Mouse (Mus musculus): Measurements from ENCODE around the gene Nav2.

Nav2 gene

DNA sequence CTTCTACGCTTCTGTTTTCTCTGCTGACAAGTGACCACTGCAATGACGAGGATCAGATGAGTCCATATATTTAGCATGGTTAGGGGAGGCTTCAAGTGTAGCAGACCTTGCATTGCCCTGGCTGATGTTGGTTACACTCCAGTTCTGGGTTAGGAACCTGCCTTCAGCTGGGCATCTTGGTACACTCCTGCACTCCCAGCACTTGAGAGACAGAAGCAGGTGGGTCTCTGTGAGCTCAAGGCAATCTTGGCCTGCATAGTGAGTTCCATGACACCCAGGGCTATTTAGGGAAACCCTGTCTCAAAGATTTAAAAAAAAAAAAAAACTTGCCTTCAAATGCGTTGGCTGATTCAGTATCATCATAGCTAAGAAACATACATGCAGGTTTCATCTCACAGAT, 450.6 kb downstream of the Nav2 start:
- no peak for DNase-seq (ENCODE audit: low spot score in 2 of 2)

DNA sequence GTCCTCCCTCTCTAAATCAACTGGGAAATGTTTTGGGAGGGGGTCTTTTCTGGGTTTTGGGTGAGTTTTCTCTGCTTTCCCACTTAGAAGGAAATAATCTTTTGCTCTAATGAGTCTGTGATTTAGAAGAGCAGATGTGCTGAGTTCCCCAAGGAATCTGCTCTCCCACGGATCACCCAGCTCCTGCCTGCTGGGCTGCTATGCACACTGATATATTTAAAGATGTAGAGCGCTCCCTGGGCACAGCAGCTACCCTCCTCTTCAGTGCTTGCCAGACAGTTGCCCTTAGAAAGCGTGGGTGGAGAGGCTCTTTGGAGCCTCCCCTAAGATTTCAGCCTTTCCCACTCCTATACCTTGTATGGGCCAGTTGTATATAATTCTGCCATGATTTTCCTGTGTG, 452.1 kb downstream of the Nav2 start:
- no peak for DNase-seq (ENCODE audit: low spot score in 2 of 2)

DNA sequence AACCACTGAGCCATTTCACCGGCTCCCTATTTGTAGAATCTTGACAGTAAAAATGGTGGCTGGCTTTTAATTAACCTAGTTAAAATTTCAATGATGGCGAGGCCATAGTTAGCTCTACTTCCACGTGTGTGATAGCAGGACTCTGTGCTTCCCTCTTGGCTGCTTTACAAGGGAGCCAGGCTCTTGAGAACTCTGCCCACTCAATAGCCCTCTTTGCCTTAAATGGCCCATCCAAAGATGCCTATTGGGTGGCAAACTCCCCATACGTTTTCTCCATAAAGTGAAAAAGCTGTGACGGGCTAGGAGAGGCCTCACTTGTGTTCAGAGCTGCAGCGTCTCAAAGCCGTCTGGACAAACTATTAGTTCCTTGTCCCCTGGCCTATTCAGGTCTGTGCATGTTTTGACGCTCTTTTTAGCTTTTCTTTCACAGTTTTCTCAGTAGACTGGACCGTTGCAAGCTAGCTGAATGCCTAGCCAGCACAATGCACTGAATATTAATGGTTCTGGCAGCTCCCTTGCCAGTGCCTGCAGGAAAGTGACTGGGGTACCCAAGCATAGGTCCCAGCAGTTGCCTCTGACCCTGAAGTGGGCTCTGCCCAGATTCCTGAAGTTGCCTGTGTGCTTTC, 453.1 kb downstream of the Nav2 start:
- DNase-seq (ENCODE audit: low spot score in 2 of 2) = no peak

DNA sequence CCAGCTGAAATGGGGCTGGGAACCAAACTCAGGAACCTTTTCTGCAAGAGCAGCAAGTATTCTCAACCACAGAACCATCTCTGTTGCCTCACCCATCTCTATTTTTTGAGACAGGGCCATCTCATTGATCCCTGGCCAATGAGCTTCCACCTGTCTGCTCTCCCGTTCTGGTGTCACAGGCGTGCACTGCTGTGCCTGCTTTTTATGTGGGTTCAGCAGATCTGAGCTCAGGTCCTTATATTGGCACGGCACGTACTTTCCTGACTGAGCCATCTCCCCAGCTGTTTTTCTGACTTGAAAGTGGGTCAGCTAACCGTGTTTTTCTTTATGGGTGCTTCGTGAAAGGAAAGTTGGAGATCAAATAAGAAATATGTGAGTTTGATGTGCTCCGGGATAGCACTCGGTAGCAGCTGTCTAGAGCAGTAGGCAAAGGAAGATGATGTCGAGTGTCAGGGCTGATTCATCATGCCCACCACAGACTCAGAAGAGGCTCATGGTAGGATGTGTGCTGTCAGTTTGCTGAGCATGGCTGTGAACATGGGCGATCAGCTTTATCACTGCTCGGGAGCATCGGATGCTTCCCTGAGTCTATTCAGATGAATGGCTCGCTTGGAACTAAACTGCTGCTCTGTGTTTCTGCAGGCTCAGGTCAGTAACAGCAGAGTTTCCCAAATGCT, 456.1 kb downstream of the Nav2 start:
- no peak for DNase-seq (ENCODE audit: low spot score in 2 of 2)

DNA sequence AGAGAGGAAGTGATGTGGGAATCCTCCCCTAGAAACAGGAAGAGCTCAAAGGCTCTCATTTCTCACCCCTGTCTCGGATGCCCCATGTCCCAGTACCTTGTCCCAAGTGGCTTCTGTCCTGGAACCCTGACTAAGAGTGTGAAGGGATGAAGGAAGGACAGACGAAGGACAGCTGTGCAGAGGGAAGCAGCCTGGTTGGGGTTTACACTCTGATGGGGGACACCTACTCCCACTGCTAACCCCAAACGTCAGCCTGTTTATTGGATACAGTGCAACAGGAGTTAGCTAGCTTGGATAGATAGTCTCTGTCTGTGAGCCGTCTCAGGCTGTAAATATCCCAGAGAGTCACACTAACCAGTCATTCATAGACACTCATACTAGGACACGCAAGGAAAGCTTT, 460.1 kb downstream of the Nav2 start:
- no peak for DNase-seq (ENCODE audit: low spot score in 2 of 2)

DNA sequence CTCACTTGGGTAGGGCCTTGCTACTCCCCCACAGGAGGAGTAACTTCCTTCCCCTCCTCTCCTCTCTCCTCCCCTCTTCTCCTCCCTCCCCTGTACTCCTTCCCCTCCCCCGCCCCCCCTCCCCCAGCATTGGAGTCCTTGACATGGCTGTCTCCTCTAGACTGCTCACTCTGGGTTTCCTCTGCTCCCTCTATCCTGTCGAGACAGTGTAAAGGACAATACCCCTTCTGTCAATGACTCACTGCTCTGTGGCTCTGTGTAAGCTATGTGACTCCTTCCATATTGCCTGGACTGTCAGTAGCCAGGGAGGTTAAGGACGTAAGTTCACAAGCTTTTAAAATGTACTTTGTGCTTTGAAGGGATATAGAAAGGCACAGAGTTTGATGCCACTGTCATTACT, 460.5 kb downstream of the Nav2 start:
- no peak for DNase-seq (ENCODE audit: low spot score in 2 of 2)

DNA sequence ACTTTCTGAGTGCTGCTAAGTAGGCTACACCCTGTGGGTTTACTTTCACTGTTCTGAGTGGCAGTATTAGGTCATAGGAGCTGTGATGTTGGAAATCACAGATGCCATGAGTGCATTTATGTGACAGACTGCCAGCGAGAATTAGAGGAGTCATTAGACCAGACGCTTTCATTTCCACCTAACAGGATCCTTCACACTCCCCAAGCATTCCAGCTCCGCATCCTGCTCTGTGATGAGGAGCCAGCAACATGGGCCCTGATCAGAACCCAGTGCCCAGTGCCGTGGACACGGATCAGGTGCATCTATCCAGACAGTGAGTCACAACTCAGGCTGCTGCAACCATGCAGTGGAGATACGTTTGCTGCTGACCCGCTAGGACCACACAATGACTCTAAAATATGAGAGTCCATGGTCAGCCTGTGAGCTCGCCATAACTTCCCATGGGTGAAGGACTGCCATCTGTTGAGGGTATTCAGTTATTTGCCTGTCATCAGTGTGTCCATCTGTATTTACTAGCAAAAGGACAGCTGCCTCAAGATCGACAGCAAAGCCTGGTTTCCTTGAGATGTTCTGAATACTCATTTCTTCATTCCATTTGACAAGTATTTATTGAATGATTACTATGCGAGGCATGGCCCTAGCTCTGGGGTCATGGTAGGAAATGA, 461.4 kb downstream of the Nav2 start:
- no peak for DNase-seq (ENCODE audit: low spot score in 2 of 2)

DNA sequence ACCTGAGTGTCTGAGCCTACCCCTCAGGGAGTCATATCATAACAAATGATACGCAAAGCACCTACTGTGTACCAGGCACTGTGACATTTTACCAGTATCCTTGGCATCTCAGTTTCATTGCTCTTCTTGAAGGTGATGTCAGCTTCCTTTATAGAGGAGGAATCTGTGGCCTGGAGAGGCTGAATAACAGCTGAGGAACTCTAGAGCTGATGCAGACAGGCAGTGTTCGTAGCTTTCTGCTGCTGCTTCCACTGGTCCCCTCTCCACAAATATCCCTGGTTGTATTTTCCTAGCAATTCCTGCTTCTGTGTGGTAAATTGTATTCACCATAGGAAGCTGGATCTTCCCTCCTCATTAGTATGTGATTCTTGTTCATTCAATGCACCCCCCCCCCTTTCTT, 462.8 kb downstream of the Nav2 start:
- DNase-seq (ENCODE audit: low spot score in 2 of 2) = no peak

DNA sequence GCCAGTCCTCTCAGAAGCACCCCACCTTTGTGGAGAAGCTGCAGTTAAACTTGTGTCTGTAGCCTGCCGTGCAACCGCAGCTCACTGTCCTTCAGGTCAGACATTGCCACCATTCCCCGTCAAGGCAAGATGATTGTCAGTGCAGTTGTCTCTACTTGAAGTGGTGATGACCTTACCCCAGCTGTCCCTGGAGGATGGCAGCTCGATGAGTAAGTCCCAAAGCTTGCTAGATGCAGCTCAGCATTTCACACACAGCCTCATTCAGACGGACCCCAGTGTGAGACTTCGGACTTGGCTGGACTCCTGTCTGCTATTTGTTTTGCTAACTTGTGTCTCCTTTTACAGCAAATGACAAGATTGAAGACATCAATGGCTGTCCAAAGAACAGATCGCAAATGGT, 463.5 kb downstream of the Nav2 start:
- DNase-seq (ENCODE audit: low spot score in 2 of 2) = no peak

DNA sequence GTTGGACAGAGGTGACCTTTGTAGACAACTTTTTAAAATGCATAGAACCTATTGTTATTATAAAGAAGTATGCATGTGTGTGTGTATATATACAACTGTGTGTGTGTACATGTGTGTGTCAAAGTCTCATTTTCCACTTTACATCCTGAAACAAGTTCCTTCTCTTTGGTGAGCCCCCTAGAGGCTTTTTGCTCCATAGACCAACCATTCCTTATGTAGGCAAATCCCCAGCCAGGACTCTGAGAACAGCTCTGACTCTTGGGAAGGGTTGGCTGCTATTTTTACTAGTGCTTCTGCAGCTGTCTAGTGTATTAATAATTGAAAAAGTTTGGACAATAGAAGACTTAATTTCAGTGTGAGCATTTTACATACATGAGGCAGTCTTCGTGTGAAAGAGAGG, 464.7 kb downstream of the Nav2 start:
- DNase-seq (ENCODE audit: low spot score in 2 of 2) = no peak

DNA sequence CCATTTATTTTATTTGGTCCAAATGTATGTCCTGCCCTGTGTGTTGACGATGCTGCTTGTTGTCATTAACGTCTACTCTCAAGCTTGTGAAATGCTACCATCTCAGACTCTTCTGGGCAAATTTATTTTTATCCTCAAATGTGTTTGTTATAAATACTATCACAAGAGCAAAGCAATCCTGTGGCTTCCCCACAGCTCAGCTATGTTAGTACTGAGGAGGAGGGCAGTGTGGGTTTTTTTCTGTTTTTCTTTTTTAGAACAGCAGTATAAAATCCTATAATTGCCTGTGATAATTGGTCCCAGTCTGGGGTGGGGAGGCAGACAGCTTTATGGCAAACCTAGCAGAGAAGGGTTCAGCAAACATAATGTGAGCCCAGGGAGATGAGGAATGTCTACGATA, 465.1 kb downstream of the Nav2 start:
- DNase-seq (ENCODE audit: low spot score in 2 of 2) = no peak

DNA sequence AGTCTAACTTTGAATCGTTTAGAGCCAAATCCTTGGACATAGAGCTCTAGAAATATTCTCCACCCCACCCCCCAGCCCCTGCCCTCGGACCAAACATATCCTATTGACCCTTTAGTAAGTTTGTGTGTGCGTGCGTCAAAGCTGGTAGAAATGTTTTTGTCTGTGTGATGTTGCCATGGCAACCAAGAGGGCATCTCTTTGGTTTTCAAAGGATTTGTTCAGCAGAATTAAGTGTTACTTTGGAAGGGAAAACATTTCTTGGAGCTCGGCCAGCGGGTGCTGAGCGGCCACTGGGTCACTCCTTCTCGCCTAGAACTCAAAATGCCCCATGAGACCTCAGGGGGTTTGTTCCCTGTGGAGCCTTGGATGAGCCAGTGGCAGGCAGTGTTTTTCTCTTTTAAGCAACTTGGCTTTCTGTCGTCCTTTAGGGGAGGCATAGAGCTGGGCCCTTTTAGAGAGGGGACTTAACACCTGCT, 467.0 kb downstream of the Nav2 start:
- DNase-seq (ENCODE audit: low spot score in 2 of 2) = no peak

DNA sequence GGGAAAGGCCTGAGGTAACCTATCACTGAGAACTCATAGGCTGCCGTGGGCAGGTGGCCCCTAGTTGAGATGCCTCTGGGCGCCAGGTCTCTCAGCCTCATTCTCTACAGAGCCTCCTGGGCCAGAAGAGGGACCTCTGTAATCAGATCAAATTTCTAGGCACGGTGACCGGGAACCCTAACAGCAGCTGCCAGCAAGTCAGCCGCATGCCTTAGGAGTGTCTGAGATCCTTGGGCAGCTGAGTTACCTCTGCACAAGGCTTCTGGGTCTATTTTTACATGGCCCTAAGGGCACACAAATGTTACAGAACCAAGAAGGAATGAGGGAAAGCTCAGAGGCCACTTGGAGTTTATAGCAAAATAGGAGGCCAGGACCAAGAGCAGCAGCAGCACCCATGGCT, 470.1 kb downstream of the Nav2 start:
- no peak for DNase-seq (ENCODE audit: low spot score in 2 of 2)

DNA sequence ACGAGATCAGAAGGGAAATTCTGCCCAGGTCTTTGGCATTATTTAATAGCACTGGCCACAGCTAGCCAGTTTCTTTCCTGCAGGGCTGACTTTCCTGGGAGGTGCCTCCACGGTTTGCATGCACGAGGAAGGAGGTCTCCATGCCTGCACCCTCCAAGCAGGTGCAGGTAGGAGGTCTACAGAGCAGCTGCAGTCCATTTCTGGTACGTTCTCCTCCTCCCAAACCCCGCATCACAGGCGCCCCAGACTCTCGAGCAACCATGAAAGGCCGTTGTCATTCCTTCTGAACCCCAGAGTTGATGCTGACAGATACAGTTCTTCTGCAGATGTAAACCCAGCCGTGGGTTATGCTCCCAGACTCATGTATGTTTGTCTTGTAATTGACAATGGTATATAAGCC, 472.4 kb downstream of the Nav2 start:
- DNase-seq (ENCODE audit: low spot score in 2 of 2) = no peak

DNA sequence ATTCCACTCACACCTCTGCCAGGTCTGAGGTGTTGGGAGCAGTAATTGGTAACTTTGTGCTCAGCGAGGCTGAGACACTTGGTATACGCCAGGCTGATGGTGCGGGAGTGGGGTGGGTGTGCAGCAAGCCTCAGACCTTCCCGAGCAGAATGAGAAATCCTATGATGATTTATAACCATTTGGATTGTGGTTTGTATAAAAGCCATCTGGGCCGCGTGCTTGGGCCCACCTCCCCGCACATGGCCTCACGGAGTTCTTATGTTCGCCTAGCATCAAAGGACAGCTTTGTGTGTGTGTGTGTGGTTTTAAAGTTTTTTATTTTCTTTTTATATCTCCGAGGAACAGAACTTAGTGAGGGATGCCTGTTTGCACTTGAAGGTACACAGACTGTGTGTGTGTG, 474.4 kb downstream of the Nav2 start:
- no peak for DNase-seq (ENCODE audit: low spot score in 2 of 2)

DNA sequence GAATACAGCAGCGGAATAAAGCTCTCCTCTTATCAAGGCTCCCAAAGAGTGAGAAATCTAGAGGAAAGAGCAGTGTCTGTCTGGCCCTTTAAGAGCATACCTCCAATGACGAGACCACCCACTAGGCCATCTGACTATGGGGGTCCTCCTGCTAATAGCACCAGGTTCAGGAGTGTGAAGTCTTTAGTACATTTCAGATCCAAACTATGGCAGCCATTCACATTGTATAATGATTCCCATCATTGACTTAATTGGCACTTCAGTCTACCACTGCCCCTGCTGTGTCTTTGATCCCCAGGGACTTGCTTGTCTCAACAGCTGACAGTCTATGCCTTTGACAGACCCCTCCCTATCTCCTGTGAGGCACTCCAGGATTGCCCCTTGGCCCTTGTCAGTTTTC, 479.6 kb downstream of the Nav2 start:
- no peak for DNase-seq (ENCODE audit: low spot score in 2 of 2)

DNA sequence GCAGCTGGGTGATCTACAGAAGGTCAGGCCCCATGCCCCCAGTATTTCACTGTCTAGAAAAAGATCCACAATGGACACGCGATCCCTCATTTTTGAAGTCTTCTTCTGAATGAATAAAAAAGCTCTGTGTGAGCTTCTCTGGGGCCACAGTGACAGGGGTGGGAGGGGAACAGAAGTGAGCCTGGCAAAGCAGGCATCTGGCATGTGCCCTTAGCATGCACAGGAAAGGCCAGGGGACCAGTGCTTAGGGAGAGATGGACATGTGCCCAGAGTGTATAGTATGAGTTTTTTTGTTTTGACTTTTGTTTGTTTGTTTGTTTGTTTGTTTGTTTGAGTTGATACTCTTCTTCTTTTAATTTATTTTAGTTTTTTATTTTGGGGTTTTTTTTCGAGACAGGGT, 481.8 kb downstream of the Nav2 start:
- no peak for DNase-seq (ENCODE audit: low spot score in 2 of 2)

DNA sequence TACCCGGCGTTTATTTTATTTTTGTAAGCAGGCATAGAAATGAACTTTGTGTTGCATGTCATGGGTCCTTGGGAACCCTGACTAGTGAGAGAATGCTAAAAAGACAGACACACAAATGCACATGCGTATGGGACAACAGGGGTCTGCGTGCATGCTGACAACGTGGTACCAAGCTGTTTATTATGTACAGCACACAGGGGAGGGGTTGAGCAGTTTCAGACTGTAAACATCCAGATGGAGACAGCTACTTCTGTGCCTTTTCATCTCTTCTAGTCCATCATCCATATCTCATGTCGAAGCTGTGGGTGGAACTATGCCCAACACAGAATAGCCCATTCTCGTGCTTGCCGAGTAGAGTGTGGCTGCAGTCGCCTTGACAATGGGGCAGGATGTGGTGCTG, 482.3 kb downstream of the Nav2 start:
- DNase-seq (ENCODE audit: low spot score in 2 of 2) = no peak

DNA sequence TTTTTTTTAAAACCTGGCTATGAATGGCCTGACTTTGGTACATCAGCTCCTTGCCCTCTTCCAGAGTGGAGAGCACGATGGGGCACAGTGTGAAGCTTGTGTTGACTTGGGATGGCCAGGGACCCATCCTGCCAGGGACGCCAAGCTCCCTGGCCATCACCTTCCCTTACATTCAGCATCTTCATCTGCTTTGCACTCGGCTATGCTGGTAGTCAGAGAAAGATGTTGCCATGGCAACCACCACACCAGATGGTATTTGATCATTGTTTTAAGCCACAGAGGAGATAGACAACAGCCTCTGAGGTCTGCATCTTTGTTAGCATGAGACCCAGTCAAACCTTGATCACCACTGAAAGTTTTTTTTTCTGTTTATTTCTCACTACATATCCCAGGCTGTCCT, 483.7 kb downstream of the Nav2 start:
- DNase-seq (ENCODE audit: low spot score in 2 of 2) = no peak

DNA sequence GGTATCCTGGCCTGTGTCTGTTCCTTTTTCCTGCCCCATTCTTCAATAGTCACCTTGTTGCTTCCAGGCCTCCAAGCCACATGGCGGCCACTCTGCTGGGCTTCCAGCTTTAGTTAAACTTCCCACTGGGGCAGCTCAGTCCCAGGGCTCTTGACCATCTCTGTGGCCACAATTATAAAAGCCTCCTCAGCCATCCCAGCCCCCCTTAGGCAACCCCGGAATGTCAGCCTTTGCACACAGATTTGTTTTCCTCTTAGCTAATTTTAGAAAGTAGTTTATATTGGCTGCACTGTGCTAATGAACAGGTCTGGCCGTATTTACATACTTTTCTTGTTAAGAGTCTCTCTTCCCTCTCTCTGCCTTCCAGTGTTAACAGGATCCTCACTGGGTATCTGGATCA, 484.3 kb downstream of the Nav2 start:
- DNase-seq (ENCODE audit: low spot score in 2 of 2) = no peak

DNA sequence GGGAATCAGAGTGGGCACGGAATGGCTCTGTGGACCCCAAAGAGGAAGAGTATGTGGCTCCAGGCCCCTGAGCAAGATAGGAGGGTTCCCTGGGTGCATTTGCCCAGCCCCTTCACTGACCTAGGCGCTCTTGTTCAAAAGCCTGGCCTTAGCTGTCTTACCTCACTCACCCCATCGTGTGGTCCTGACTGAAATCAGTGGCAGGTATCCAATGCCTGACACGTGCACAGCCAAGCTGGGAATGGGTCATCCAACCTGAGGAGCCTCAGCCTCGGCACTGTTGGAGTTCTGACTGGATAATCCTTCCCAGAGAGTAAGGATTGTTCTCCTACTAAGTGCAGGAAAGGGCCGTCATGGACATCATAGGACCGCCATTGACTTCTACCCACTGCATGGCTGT, 485.3 kb downstream of the Nav2 start:
- DNase-seq (ENCODE audit: low spot score in 2 of 2) = no peak

DNA sequence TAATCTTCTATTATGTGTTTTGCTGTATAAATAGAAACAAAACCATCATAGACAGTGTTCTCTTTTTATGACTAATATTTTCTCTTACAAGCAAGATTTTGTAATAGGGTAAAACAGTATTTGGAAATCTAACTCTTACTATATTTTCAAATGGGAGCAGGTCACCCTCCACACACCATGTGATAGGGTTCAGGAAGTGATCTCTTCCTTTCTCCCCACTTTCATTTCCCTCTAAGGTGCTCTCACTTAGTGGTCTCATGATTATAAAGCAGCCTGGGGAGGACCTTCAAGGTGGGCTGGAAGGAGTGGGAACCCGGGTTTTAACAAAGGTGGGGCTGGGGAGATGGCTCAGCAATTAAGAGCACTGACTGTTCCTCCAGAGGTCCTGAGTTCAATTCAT, 487.7 kb downstream of the Nav2 start:
- DNase-seq (ENCODE audit: low spot score in 2 of 2) = no peak

DNA sequence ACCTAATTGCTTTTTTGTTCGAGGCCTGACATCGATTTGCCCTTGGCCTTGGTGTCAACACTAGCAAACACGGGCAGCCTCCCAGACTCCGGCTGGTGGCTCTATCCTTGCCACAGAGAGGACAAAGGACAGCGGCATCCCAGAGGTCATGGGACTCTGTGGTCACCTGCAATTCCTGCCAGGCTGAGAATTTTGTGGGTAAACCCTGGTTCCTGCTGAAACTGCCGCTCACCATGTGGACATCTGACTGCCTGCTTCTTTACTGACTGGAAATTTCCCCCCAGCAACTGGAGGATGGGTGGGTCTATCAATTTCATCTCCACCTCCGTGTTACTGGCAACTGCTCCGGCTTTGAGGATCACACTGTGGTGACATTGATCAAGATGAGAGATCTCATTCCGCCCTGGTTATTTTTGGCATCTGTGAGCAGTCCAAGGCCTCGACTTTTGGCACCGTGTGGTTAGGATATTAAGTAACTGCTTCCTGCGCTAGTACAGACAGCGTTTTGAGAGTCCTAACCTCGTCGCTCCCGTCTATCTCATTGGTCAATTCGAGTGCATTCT, 489.0 kb downstream of the Nav2 start:
- DNase-seq (ENCODE audit: low spot score in 2 of 2) = no peak
